Mouse (Mus musculus): Measurements from ENCODE around the gene Abca4. TPM values are rescaled to one million over a fixed set of nuclear protein-coding genes. Genes with fewer than 3 reads are reported as not detected.

Abca4 gene
- polyA plus RNA-seq, 1 experiment: not detected

DNA sequence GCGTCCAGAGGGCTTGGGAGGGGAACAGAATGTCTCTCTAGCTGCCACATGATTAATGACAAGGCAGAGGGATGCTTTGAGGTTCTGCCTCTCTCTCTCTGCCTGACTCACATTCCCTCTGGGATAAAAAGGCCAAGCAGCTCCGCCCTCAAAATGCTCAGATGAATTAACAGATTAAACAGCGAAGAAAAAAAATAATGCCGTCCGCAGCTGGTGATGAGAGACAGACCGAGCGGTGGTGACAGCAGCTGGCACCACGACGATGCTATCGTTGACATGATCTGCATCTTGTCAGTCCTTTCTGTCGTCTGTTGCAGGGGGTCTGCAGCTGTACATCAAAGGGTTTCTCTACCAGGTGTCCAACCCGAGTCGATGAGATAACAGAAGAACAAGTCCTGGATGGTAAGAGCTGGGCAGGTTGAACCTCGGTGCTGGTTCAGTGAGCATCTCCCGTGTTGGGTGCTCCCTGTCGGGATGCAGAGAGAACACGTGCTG is 84.8 kb downstream of the Abca4 start:
- 78% methylated on average over 17 of the region's 17 CpGs for WGBS
- H3K27ac ChIP-seq (ENCODE audit: control insufficient read depth, insufficient read depth, low read depth, low read length, poor library complexity): no peak overlapping the region
- H3K4me1 ChIP-seq (ENCODE audit: control insufficient read depth, insufficient read depth, low read length): no peaks in the 10 kb centered on the region; the same call in 1 of the 2 replicates
- TF ChIP-seq CTCF (IDR thresholded peaks at IDR 0.05; ENCODE audit: control insufficient read depth, insufficient read depth, low read length) (no peak), POLR2A (IDR thresholded peaks at IDR 0.05; ENCODE audit: borderline replicate concordance, control insufficient read depth, low read depth, low read length) (no peak)
- H3K4me3 ChIP-seq (replicated peaks; ENCODE audit: control insufficient read depth, low read depth, low read length): no peak overlapping the region

DNA sequence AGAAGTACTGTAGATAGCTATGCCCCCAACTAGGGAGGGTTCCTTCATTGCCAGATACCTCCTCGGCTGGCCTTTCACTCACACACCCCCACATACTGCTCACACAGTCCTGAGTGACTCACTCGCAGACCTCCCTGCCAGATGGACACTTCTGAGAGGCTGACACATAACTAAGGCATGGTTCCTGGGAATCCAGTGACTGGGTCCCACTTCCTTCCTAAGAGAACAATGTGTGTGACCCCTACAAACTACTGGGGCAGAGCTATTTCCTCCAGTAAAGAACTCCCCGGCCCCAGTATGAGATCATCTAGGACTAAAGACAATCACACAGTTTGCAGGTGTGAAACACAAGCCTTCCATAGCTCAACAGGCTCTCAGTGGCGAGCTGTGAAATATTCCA is 86.5 kb downstream of the Abca4 start:
- 52% methylated on average over 4 of the region's 4 CpGs for WGBS
- TF ChIP-seq CTCF (IDR thresholded peaks at IDR 0.05; ENCODE audit: control insufficient read depth, insufficient read depth, low read length) (no peak), POLR2A (IDR thresholded peaks at IDR 0.05; ENCODE audit: borderline replicate concordance, control insufficient read depth, low read depth, low read length) (no peak)
- H3K27ac ChIP-seq (ENCODE audit: control insufficient read depth, insufficient read depth, low read depth, low read length, poor library complexity): no peak overlapping the region

DNA sequence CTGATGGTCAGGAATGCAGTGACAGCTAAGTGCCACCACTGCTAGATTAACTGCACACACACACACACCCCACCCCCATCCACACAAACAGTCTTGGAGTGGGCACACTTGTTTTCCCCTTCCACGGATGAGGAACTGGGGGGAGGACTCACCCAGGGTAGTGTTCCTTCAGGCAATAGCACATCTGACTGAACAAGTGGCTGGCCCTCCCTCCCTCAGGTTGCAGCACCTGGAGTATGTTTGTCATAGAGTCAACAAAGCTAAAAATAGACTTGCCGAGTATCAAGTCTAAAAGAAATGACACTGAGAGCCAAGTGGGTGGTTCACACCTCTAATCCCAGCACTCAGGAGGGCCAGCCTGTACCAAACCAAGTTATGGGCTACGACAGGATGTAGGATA is 87.4 kb downstream of the Abca4 start:
- WGBS: 48% methylated on average over 3 of the region's 3 CpGs
- H3K4me1 ChIP-seq (ENCODE audit: control insufficient read depth, insufficient read depth, low read length): no peaks in the 10 kb centered on the region; the same call in 1 of the 2 replicates
- TF ChIP-seq CTCF (IDR thresholded peaks at IDR 0.05; ENCODE audit: control insufficient read depth, insufficient read depth, low read length) (no peak), POLR2A (IDR thresholded peaks at IDR 0.05; ENCODE audit: borderline replicate concordance, control insufficient read depth, low read depth, low read length) (no peak)
- H3K27ac ChIP-seq (ENCODE audit: control insufficient read depth, insufficient read depth, low read depth, low read length, poor library complexity): no peak overlapping the region
- H3K4me3 ChIP-seq (replicated peaks; ENCODE audit: control insufficient read depth, low read depth, low read length): no peak overlapping the region

More for the DNA sequence above, 86.5 kb downstream of the Abca4 start:
- H3K4me3 ChIP-seq (replicated peaks; ENCODE audit: control insufficient read depth, low read depth, low read length): no peak overlapping the region
- no peaks in the 10 kb centered on the region; the same call in 1 of the 2 replicates for H3K4me1 ChIP-seq (ENCODE audit: control insufficient read depth, insufficient read depth, low read length)

DNA sequence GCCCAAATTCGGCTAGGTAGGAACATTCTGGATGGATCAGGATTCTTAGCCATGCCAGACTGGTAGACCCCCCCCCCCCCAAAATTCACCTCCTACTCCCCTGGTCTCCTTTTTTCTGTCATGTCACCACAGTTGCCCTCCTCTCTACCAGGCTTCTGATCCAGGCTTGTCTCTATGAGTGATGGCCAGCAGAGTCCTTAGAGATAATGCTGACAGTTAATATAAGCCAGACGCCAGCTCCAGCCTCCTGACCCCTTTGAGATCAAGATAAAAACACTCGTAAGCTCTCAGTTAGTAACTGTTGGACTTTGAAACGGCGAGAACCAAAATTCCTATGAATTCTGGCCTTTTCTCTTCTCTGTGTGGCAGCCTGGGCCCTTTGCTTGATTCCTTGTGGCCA is 89.0 kb downstream of the Abca4 start:
- Histone ChIP-seq H3K4me3 (replicated peaks; ENCODE audit: control insufficient read depth, low read depth, low read length) (no peak overlapping the region), H3K27ac (ENCODE audit: control insufficient read depth, insufficient read depth, low read depth, low read length, poor library complexity) (no peak overlapping the region), H3K4me1 (ENCODE audit: control insufficient read depth, insufficient read depth, low read length) (no peaks in the 10 kb centered on the region)
- no peak for TF ChIP-seq POLR2A (IDR thresholded peaks at IDR 0.05; ENCODE audit: borderline replicate concordance, control insufficient read depth, low read depth, low read length)
- TF ChIP-seq CTCF (IDR thresholded peaks at IDR 0.05; ENCODE audit: control insufficient read depth, insufficient read depth, low read length): no peak
- 76% methylated on average over 5 of the region's 5 CpGs for WGBS

DNA sequence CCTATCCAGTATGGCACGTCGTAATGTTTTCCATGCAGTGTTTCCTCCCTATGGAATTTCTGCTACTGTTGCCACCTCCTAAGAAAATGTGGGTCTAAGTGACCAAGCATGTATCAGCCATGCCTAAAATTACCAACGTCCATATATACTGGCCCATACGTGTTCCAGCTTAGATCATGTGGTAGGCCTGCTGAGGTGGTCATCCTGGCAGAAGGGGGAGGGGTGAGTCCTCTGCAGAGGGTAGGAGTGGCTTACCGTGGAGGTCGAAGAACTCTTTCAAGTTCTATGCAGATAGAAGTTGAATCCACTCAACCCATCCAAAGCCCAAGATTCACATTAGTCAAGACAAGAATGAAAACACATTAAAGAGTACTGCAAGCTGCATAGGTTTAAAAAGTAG is 89.6 kb downstream of the Abca4 start:
- WGBS: 79% methylated on average over 6 of the region's 6 CpGs
- Histone ChIP-seq H3K4me3 (replicated peaks; ENCODE audit: control insufficient read depth, low read depth, low read length) (no peak overlapping the region), H3K4me1 (ENCODE audit: control insufficient read depth, insufficient read depth, low read length) (no peaks in the 10 kb centered on the region), H3K27ac (ENCODE audit: control insufficient read depth, insufficient read depth, low read depth, low read length, poor library complexity) (no peak overlapping the region)
- TF ChIP-seq CTCF (IDR thresholded peaks at IDR 0.05; ENCODE audit: control insufficient read depth, insufficient read depth, low read length) (no peak), POLR2A (IDR thresholded peaks at IDR 0.05; ENCODE audit: borderline replicate concordance, control insufficient read depth, low read depth, low read length) (no peak)

- H3K4me1 ChIP-seq (ENCODE audit: control insufficient read depth, insufficient read depth, low read length): no peaks in the 10 kb centered on the region
- 69% methylated on average over 18 of the region's 18 CpGs for WGBS
- TF ChIP-seq CTCF (IDR thresholded peaks at IDR 0.05; ENCODE audit: control insufficient read depth, insufficient read depth, low read length) (peak; percentile 19; the same call in 1 of the 2 replicates), POLR2A (IDR thresholded peaks at IDR 0.05; ENCODE audit: borderline replicate concordance, control insufficient read depth, low read depth, low read length) (no peak)
- no peak overlapping the region for H3K4me3 ChIP-seq (replicated peaks; ENCODE audit: control insufficient read depth, low read depth, low read length)
- H3K27ac ChIP-seq (ENCODE audit: control insufficient read depth, insufficient read depth, low read depth, low read length, poor library complexity): no peak overlapping the region
Measured at GRCm38 (mm10) chr3:122140589-122141400, 96.6 kb downstream of the Abca4 start.

GRCm38 (mm10) chr3:122142256-122142922 is 98.1 kb downstream of the Abca4 start:
- WGBS: 75% methylated on average over 9 of the region's 9 CpGs
- TF ChIP-seq CTCF (IDR thresholded peaks at IDR 0.05; ENCODE audit: control insufficient read depth, insufficient read depth, low read length) (no peak), POLR2A (IDR thresholded peaks at IDR 0.05; ENCODE audit: borderline replicate concordance, control insufficient read depth, low read depth, low read length) (no peak)
- Histone ChIP-seq H3K4me1 (ENCODE audit: control insufficient read depth, insufficient read depth, low read length) (no peaks in the 10 kb centered on the region), H3K4me3 (replicated peaks; ENCODE audit: control insufficient read depth, low read depth, low read length) (no peak overlapping the region), H3K27ac (ENCODE audit: control insufficient read depth, insufficient read depth, low read depth, low read length, poor library complexity) (no peak overlapping the region)

GRCm38 (mm10) chr3:122143432-122143831 is 99.2 kb downstream of the Abca4 start:
- WGBS: 68% methylated on average over 3 of the region's 3 CpGs
- TF ChIP-seq CTCF (IDR thresholded peaks at IDR 0.05; ENCODE audit: control insufficient read depth, insufficient read depth, low read length) (no peak), POLR2A (IDR thresholded peaks at IDR 0.05; ENCODE audit: borderline replicate concordance, control insufficient read depth, low read depth, low read length) (no peak)
- H3K4me3 ChIP-seq (replicated peaks; ENCODE audit: control insufficient read depth, low read depth, low read length): no peak overlapping the region
- no peaks in the 10 kb centered on the region for H3K4me1 ChIP-seq (ENCODE audit: control insufficient read depth, insufficient read depth, low read length)
- H3K27ac ChIP-seq (ENCODE audit: control insufficient read depth, insufficient read depth, low read depth, low read length, poor library complexity): no peak overlapping the region

Measured in bone marrow, adult 2 months (tissue).